Mouse (Mus musculus) spleen, adult 2 months (tissue): ENCODE results near the gene Adh6a. TPM values are rescaled to one million over a fixed set of nuclear protein-coding genes. Genes with fewer than 3 reads are reported as not detected.

Experiments used
- DNase-seq, 2 experiments: peaks; one replicate each; pipeline versions ENCODE4 v3.0.0 to v3.0.0-alpha.2; 2012 to 2021; ENCODE audit warnings: low spot score in 2 of 2, low read depth in 1 of 2
- H3K27ac ChIP-seq: fragments of 200-500 bp; 2 replicates; pipeline ENCODE4 v1.5.1; 2012; ENCODE audit warnings: low read length, inconsistent platforms; ENCODE audit not compliant: insufficient read depth
- H3K27me3 ChIP-seq: fragments of 200-500 bp; 2 replicates; pipeline ENCODE4 v1.6.1; 2012; ENCODE audit warnings: mild to moderate bottlenecking, moderate library complexity, low read length, inconsistent platforms; ENCODE audit not compliant: control insufficient read depth, insufficient read depth
- H3K36me3 ChIP-seq: fragments of 200-500 bp; 2 replicates; pipeline ENCODE4 v1.6.1; 2012; ENCODE audit warnings: mild to moderate bottlenecking, low read length, inconsistent platforms; ENCODE audit not compliant: control insufficient read depth, insufficient read depth
- H3K4me1 ChIP-seq: fragments of 200-500 bp; 2 replicates; pipeline ENCODE4 v1.6.1; 2011; ENCODE audit warnings: inconsistent platforms; ENCODE audit not compliant: control insufficient read depth, insufficient read depth, insufficient read length
- H3K4me3 ChIP-seq: fragments of 200-500 bp; 2 replicates; pipeline ENCODE4 v1.5.1; 2011; ENCODE audit warnings: mild to moderate bottlenecking, inconsistent platforms; ENCODE audit not compliant: insufficient read depth, insufficient read length; ENCODE audit errors: extremely low read depth
- CTCF ChIP-seq: fragments of 200-500 bp; IDR thresholded peaks from 2 replicates; pipeline ENCODE4 v1.5.1; 2011; ENCODE audit warnings: mild to moderate bottlenecking, inconsistent platforms; ENCODE audit not compliant: insufficient read depth, insufficient read length, insufficient replicate concordance; ENCODE audit errors: extremely low read depth
- POLR2A ChIP-seq: fragments of 200-500 bp; IDR thresholded peaks from 2 replicates; pipeline ENCODE4 v1.6.1; 2011; ENCODE audit warnings: low read depth, low read length, inconsistent platforms
- WGBS: fragments of 180-500 bp; shearing (Covaris S2); methylation state at CpG from one replicate; pipeline ENCODE4 v1.1.7; 2018; 5-methylcytosine and 5-hydroxymethylcytosine counted together
- polyA plus RNA-seq: library from polyadenylated mRNA; depleted of rRNA; stranded (reverse); fragments of >200 nt; gene quantifications from 2 replicates; pipeline ENCODE4 v1.2.3, GENCODE M21; 2012

Gene Adh6a
- polyA plus RNA-seq, 1 experiment: not detected

DNA sequence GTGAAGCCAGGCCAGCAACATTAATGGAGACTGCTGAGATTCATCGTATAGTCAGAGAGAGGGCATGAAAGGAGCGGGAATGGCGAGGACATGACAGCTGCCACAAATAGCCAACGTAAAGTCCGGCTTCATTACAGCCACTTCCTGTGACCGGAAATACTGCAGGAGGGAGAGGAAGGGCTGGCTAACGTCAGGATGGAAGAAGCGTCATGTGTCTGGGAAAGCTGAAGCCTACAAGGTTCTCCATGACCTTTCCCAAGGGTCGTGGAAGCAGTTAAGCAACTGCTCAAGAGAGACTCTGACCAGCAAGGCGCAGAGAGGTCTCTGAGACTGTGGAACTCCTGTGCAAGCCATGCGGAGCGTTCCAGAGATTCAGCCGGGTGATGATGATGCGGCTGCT is 28.4 kb downstream of the Adh6a start, which contains the start of gene Adh6b:
Gene Adh6b (plus strand): TSS at position 305 of the 400 bp plus-strand sequence.
- no peaks in the 10 kb centered on the region for H3K27me3 ChIP-seq
- WGBS: 65% methylated on average over 14 of the region's 14 CpGs
- no peak for DNase-seq

DNA sequence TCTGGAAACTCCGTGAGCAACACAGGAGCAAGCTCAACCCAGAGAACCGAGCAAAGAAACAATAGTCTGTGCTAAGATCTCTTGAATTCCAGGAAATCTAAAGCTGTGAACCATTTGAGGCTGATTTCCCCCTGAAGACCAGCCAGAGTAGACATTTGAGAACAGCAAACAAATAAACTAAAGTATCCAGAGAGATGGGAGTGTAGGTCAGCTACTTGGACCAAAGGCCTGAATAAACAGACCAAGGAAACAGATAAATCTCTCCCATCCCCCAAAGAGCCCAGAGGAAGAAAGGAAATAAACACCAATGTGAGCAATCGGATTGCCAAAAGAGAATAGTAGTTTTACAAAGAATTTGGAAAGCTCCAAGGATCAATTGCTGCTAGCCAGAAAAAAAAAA is 34.0 kb downstream of the Adh6a start:
- no peak overlapping the region for H3K27ac ChIP-seq
- no peak for DNase-seq
- no peaks in the 10 kb centered on the region for H3K4me1 ChIP-seq
- H3K36me3 ChIP-seq: no peaks in the 10 kb centered on the region
- WGBS: 36% methylated on average over 3 of the region's 3 CpGs
- H3K4me3 ChIP-seq: no peak overlapping the region
- TF ChIP-seq CTCF (no peak), POLR2A (no peak)
- H3K27me3 ChIP-seq: no peaks in the 10 kb centered on the region

More for the DNA sequence above, 28.4 kb downstream of the Adh6a start, which contains the start of gene Adh6b:
- no peaks in the 10 kb centered on the region for H3K4me1 ChIP-seq
- H3K27ac ChIP-seq: no peak within 1 kb of the TSS
- TF ChIP-seq CTCF: no peak
- no peak for TF ChIP-seq POLR2A
- no peak within 1 kb of the TSS for H3K4me3 ChIP-seq
- no peaks in the 10 kb centered on the region for H3K36me3 ChIP-seq

DNA sequence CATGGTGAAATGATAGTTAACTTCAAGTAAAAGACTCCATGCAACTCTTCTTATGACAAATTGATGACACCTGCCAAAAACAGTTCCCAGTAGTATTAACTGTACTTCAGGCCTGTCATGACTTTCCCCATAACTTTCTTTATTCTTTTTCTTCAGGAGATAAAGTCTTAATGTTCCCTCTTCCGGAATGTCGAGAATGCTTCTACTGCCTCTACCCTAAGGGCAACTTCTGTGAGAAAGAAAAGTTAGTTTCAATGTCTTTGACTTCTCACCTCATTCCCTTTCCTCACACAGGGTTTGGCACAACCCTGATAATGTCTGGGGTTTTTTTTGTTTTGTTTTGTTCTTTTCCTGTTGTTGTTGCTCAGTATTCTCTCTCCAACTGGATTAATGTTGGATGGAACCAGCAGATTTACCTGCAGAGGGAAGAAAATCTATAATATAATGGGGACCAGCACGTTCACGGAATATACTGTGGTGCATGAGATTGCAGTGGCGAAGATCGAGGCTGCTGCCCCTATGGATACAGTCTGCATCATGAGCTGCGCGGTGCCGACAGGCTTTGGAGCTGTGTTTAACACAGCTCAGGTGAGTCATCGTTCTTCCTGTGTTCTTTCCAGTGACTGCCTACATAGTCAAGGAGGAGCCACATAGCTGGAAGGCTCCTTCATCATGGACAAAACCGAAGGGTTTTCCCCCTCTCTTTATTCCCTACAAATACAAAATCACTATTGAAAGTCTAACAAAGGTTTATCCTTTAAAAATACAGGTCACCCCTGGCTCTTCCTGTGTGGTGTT is 39.1 kb downstream of the Adh6a start:
- no peak for DNase-seq
- 90% methylated on average over 11 of the region's 11 CpGs for WGBS
- H3K27ac ChIP-seq: no peak overlapping the region
- H3K36me3 ChIP-seq: no peaks in the 10 kb centered on the region
- H3K4me3 ChIP-seq: no peak overlapping the region
- no peaks in the 10 kb centered on the region for H3K4me1 ChIP-seq
- H3K27me3 ChIP-seq: no peaks in the 10 kb centered on the region
- TF ChIP-seq POLR2A: no peak

DNA sequence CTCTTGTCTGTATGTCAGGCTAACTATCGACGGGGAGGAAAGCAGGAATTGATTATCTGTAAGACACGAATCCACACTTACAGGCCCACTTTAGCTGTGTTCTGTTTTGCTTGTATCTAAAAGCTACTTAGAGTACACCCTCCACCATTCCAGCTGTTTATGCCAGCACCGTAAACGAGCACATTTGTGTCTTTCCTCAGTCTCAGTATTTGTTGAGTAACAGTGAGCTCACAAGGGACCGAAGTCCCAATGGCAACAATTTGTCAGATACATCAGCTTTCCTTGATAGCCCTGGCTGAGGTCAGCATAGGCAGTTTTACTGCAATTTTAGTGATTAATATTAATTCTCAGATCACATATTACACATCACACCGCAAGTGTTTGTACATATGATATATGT is 45.8 kb downstream of the Adh6a start:
- H3K27ac ChIP-seq: no peak overlapping the region
- H3K4me1 ChIP-seq: no peaks in the 10 kb centered on the region
- TF ChIP-seq POLR2A: no peak
- no peak for TF ChIP-seq CTCF
- H3K36me3 ChIP-seq: no peaks in the 10 kb centered on the region
- 90% methylated on average over 7 of the region's 7 CpGs for WGBS
- no peak overlapping the region for H3K4me3 ChIP-seq
- no peak for DNase-seq
- H3K27me3 ChIP-seq: no peaks in the 10 kb centered on the region

DNA sequence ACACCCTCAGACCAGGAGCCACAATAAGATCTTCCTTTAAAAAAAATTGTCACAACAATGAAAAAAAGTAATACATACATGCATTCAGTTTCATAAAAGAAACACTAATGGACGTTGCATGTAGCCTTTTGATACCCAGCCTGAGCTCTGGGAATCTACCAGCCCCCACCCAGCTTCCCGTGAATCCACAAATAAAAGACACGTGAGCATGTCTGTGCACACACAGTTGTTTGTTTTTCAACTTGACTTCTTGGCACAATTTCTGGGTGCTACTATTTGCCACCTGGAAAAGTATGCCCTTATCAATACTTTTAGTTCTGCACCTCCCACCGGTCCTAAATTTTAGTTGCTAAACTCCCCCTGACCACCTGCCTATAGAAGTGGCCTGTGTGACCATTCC is 47.6 kb downstream of the Adh6a start:
- Histone ChIP-seq H3K4me1 (no peaks in the 10 kb centered on the region), H3K4me3 (no peak overlapping the region), H3K36me3 (no peaks in the 10 kb centered on the region), H3K27me3 (no peaks in the 10 kb centered on the region), H3K27ac (no peak overlapping the region)
- no peak for DNase-seq
- no peak for TF ChIP-seq CTCF
- no peak for TF ChIP-seq POLR2A
- 84% methylated on average over 4 of the region's 4 CpGs for WGBS

DNA sequence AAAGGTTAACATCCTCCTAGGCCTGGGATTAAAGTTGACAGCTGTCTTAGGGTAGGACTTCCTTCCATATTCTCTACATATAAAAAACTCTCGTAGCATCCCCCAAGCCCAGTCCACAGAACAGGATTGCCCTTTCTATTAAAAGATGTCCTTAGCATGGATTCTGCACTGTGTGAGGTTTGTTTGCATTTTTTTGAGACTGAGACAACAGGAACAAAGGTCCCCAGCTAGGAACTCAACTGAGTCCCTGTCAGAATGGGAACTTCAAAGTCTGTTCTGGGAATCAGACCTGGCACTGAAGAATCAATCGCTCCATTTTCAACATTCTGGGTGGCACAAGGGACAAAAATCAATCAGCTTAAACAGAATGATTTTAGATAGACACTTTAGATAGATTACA is 49.8 kb downstream of the Adh6a start:
- WGBS: 83% methylated on average over 2 of the region's 2 CpGs
- H3K36me3 ChIP-seq: no peaks in the 10 kb centered on the region
- no peaks in the 10 kb centered on the region for H3K27me3 ChIP-seq
- TF ChIP-seq CTCF (no peak), POLR2A (no peak)
- no peaks in the 10 kb centered on the region for H3K4me1 ChIP-seq
- no peak overlapping the region for H3K27ac ChIP-seq
- H3K4me3 ChIP-seq: no peak overlapping the region
- no peak for DNase-seq

DNA sequence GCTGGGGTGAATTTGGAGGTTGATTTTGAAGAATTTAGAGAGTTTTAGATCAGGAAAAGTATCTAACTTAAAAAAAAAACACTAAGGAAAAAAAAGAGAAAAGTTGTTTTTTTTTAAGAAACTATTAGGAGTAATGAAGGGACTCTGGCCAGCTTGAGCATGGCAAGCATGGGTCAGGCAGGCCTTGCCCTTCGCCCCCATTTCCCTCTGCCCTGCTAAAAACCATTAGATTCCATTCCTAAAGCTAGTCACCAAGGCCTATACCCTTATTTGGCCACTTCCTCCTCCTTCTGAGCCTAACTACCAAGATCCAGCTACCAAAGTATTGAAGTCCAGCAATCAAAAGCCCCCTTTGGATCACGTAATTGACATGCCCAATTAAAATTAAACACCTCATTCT is 53.1 kb downstream of the Adh6a start:
- TF ChIP-seq POLR2A: no peak
- TF ChIP-seq CTCF: no peak
- no peaks in the 10 kb centered on the region for H3K27me3 ChIP-seq
- H3K4me1 ChIP-seq: no peaks in the 10 kb centered on the region
- no peaks in the 10 kb centered on the region for H3K36me3 ChIP-seq
- WGBS: 82% methylated on average over 2 of the region's 2 CpGs
- no peak for DNase-seq
- H3K4me3 ChIP-seq: no peak overlapping the region
- H3K27ac ChIP-seq: no peak overlapping the region
